Mouse (Mus musculus): ENCODE measurements around the gene Gm5269. TPM values are rescaled to one million over a fixed set of nuclear protein-coding genes. Genes with fewer than 3 reads are reported as not detected.
A peak's percentile ranks its signal among the peaks of the same experiment; 100 is the strongest.

The Gm5269 gene
- total RNA-seq (2021), result not detected
- long read RNA-seq, experiment 1, result 0 reads
- long read RNA-seq, experiment 2, result 0 reads

DNA sequence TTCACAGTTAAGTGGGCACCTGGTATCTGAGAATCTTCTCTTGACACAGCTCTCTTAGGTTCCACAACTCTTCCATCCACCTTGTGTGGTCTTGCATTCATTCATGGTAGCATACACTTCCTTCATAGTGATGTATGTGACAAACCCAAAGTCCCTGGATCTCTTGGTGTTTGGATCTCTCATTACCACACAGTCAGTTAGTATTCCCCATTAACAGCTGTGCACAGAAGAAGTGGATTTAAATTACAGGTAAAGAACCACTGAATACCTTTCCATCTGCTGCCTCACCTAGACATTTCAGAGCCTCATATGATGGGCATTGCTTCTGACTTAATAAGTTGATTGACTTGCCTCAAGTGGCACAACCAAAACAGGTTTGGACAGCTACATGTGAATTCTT lies at the start of gene Gm5269:
Gm5269 (minus strand) TSS at position 101 of the 400 bp plus-strand sequence.
- no peak within 1 kb of the TSS for H3K4me3 ChIP-seq
- DNase-seq (ENCODE audit: low spot score in 2 of 2), result no peak
- no peak for TF ChIP-seq CTCF (conservative IDR thresholded peaks at IDR 0.05)
- no peak within 1 kb of the TSS for H3K27ac ChIP-seq

DNA sequence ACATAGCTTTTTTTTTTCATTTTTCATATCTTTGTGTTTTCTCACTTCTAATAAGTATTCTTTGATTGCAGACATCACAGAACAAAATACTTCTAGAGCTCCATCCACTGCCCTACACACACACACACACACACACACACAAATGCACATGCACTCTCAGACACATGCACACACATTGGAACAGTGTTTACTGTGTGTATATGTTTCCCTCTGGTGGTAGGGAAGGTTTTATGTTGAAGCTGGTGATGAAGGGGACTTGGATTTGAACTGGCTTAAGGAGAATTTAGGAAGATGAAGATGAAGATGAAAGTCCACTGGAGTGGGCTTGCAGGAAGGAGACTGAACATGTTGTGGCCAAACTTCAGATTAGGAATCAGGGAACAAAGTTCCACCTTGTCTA lies 41.1 kb upstream of the Gm5269 start:
- no peak for DNase-seq (ENCODE audit: low spot score in 2 of 2)
- Histone ChIP-seq H3K4me3 (no peak overlapping the region), H3K27ac (no peak overlapping the region)
- TF ChIP-seq CTCF (conservative IDR thresholded peaks at IDR 0.05), result peak; percentile 46

DNA sequence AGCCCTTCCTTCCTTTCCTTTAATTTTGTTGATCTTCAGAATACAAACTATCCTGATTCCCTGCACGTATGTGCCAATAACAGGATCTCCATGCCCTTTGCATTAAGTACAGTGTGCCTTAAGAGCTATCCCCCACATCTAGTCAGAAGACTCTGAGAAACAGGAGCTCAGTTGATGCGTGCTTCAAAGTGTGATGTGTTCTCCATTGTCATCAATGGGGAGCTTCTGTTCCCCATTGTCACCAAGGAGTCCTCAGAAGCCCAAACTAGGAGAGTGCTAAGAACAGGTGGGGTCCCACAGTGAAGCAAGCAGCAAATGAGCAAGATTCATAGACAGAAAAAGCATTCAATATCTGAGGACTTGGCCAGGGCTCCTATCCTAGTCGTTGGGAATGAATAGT lies 36.8 kb upstream of the Gm5269 start:
- no peak for TF ChIP-seq CTCF (conservative IDR thresholded peaks at IDR 0.05)
- Histone ChIP-seq H3K4me3 (no peak overlapping the region), H3K27ac (no peak overlapping the region)
- no peak for DNase-seq (ENCODE audit: low spot score in 2 of 2)

DNA sequence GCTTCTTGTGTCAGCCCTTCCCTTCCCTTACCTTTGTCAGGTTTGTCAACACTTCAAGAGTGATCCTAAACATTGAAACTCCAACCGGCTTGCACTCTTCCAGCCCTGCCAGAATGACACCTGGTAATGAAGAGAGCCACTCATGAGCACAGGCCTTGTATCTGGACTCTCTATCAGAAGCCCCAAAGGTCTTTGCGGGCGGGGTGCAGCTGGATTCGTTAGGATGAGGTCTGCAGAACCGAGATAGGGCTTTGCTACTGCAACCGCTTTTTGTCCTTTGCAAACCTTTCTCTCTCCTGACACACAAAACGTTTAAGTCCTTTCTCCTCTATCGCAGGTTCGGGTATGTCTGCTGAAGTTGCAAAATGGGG lies 36.3 kb upstream of the Gm5269 start, which contains the start of gene Slc40a1:
Slc40a1 (minus strand) TSS at position 131 of the 371 bp plus-strand sequence.
- Histone ChIP-seq H3K27ac (peak within 1 kb of the TSS; percentile 86), H3K4me3 (peak within 1 kb of the TSS; percentile 63)
- no peak for TF ChIP-seq CTCF (conservative IDR thresholded peaks at IDR 0.05)
- no peak for DNase-seq (ENCODE audit: low spot score in 2 of 2)

DNA sequence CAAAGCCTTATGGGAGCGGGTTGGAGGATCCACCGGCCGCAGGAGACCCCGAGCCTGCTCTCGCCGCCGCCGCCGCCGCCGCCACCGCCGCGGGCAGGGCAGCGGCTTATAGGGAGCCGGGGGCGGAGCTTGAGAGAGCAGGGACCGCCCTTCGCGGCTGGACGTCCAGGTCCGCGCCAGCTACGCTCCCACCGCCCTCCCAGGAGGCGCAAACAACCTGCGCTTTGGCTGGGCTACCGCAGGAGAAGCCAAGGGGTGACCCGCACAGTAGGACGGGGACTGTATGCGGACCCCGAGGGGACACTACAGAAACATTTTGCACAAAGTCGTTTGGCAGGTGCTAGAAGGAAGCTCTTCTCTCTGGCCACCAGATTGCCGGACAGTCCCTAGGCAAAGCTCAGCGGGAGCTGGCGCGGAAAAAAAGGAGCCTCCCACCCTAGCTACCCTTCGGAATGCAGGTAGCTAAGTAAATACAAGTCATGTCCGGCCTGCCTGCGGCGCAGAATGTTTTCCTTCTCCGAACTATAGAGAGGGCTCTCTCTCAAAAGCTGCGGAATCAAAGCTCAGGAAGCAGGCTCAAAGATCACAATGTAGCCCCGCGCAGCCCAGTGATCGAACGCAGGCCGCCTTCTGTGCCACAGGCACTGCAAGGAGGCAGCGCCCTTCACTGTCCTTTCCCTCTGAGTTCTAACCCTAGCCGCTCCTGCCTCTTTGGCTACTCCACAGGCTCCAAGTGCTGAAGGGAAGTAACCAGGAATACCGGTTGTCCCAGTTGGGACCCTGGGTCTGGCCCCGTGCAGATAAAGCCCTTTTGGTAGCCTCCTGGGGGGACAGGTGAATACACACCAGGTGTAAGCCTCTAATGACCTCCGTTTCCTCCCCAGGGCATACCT lies 35.7 kb upstream of the Gm5269 start:
- peak overlapping the region; percentile 86 for H3K27ac ChIP-seq
- peak; percentile 28 to 50 for DNase-seq (ENCODE audit: low spot score in 2 of 2)
- 0 out of 2 replicates have a peak, but pooled peaks have one; percentile 4 for TF ChIP-seq CTCF (conservative IDR thresholded peaks at IDR 0.05)
- peak overlapping the region; percentile 63 for H3K4me3 ChIP-seq

DNA sequence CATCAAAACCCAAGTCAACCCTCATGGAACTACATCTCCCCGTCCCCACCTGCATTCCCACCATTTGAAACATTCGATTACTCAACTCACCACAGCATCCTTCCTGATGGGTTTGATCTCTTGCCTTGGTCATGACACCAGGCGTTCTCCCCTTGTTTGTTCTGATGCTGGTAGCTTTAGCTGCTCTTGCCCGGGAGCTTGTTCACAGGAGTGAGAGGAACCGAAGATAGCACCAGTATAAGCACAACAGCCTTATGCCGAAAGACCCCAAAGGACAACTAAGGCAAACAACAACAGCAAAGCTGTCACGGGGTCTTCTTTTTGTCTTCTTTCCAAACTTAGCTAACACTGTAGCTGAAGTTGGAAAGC lies 35.0 kb upstream of the Gm5269 start:
- TF ChIP-seq CTCF (conservative IDR thresholded peaks at IDR 0.05), result no peak
- Histone ChIP-seq H3K4me3 (peak overlapping the region; percentile 63), H3K27ac (peak overlapping the region; percentile 86)
- peak in 1 of 2 experiments; percentile 11 for DNase-seq (ENCODE audit: low spot score in 2 of 2)

DNA sequence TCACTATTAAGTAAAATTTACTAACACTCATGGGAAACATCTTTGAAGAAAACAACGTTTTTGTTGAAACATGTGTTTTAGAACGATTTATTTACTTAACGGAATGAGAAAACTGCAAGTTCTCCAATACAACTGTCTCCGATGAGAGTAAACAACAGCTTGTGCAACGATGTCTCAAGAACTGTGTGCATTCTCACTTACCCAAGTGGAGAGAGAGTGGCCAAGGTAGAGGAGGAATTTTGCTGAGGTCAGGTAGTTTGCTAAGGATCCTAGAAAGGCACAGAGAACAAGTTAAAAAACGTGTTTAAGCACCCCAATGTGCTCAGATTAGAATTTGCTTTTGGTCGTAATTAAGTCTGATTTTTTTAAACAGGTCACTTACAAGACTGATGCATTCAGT lies 34.4 kb upstream of the Gm5269 start:
- peak overlapping the region; percentile 86 for H3K27ac ChIP-seq
- no peak for DNase-seq (ENCODE audit: low spot score in 2 of 2)
- no peak for TF ChIP-seq CTCF (conservative IDR thresholded peaks at IDR 0.05)
- H3K4me3 ChIP-seq, result peak overlapping the region; percentile 63

DNA sequence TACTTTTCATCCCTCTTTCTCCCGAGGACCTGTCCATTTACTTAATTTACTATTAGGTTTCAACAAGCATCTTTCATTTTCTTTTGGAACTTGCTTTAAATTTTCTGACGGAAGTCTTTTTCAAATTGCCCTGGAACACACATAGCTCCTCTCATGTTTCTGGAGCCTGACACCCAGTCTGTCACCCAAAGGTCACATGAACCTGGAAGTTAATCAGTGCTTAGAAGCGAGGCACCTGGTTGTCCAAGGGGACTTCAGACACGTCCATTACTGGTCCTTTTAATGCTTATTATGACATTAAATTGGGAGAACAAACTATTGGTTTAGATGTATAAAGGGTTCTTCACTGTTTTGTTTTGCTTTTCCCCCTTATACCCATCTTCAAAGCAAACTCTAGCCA lies 33.2 kb upstream of the Gm5269 start:
- no peak for DNase-seq (ENCODE audit: low spot score in 2 of 2)
- Histone ChIP-seq H3K27ac (no peak overlapping the region), H3K4me3 (peak overlapping the region; percentile 63)
- no peak for TF ChIP-seq CTCF (conservative IDR thresholded peaks at IDR 0.05)

DNA sequence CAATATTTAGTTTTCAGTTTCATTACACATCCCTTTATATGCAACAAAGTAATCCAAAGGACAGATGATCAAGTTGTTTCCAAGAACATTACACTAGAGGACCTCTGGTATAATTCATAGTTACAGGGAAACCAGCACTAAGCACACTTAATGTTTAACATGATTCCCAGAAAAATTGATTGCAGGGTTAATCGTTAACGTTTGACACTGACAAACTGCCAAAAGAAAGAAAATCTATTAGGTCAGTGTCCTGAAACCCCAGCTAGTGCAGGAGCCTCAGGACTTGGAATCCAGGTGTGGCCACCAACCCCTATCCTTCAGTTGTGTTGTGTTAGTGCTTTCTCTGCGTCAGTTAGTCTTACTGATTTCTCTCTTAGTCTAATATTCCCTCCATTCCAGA lies 30.6 kb upstream of the Gm5269 start:
- Histone ChIP-seq H3K4me3 (no peak overlapping the region), H3K27ac (no peak overlapping the region)
- no peak for DNase-seq (ENCODE audit: low spot score in 2 of 2)
- no peak for TF ChIP-seq CTCF (conservative IDR thresholded peaks at IDR 0.05)

DNA sequence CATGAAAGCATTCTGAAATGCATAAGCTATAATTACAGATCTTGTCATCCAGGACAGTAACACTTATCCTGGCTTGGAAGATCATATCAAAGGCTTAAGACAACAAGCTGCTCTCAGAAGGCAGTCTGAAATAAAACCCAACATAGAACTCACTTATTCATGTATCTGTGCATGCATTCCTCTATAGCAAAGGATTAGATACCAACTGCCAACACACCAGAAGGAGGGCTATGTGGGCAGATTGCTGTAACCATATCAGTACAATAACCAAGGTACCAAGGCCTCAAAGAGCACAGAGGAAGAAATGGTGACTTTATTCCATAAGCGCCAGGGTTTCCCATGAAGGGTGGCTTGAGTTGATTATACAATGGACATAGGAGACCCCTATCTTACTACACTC lies 29.7 kb upstream of the Gm5269 start:
- TF ChIP-seq CTCF (conservative IDR thresholded peaks at IDR 0.05), result no peak
- DNase-seq (ENCODE audit: low spot score in 2 of 2), result no peak
- H3K27ac ChIP-seq, result no peak overlapping the region
- H3K4me3 ChIP-seq, result no peak overlapping the region

DNA sequence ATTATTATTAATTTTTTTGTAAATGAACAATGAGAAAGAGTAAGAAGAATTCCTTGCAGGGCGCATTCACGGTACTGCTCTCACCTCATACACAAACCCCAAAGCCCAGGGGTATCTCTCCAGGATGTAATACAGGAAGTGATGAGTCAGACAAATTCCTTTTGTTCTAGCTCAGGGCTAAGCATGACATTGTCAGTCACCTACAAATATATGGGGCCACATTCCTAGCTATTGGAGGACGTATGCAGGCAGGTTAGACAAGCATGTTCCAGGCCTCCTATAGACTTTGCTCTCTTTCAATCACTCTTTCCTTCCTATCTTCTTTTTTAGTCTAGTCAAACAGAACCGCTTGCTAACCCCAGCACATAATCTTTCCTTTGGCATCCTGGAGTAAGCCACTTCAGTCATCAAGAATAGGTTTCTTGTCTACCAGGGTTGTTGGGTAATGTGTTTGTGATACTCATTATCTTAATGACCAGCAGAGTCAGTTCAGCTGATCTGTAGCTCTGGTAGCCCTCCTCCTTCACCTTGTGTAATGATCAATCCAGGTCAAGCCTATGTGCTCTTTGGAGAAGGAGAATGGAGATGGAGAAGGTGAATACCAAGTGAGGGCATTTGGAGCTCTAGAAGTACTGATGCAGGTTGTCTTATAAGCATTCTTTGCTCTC lies 27.2 kb upstream of the Gm5269 start:
- Histone ChIP-seq H3K27ac (no peak overlapping the region), H3K4me3 (no peak overlapping the region)
- TF ChIP-seq CTCF (conservative IDR thresholded peaks at IDR 0.05), result no peak
- DNase-seq (ENCODE audit: low spot score in 2 of 2), result no peak

DNA sequence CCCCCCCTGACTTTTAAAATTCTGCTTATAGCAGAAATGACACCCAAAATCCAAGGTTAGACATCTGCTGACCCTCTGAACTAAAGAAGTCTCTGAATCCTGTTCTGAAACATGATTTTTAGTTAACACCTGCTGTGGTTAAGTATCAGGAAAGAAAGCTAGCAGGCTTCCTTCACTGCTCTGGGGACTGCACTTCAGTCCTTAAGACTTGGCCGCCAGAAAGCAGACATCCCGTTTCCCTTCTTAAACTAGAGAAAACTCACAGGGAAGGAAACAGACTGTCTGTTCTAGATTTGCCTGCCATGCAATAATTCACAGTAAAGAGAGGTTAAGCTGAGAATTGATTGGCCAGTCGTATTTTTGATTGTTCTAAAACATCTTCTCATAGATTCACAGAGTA lies 26.1 kb upstream of the Gm5269 start:
- no peak overlapping the region for H3K4me3 ChIP-seq
- TF ChIP-seq CTCF (conservative IDR thresholded peaks at IDR 0.05), result no peak
- H3K27ac ChIP-seq, result no peak overlapping the region
- DNase-seq (ENCODE audit: low spot score in 2 of 2), result no peak

DNA sequence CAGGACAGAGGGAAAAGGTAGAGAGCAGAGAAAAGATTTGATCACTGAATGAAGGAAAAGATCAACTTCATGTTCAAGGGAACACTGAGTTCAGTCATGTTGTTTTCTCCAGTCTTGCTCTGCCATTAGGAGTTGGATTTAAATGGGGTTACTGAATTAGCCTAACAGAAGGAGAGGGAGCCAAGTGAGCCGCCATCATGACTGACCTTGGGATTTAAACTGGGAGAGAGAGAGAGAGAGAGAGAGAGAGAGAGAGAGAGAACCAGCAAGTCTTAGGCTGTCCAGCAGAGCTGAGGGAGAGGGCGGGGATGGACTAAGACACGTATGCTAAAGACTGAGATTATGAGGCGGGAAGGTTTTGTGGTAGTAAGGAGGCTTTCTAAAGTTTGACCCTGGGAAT lies 24.2 kb upstream of the Gm5269 start:
- no peak overlapping the region for H3K27ac ChIP-seq
- DNase-seq (ENCODE audit: low spot score in 2 of 2), result no peak
- TF ChIP-seq CTCF (conservative IDR thresholded peaks at IDR 0.05), result no peak
- H3K4me3 ChIP-seq, result no peak overlapping the region

Data from layer of hippocampus, adult 2 months (tissue).